Mouse (Mus musculus) intestine, postnatal 0 days (tissue): ENCODE measurements around the gene Gm20806. TPM values are rescaled to one million over a fixed set of nuclear protein-coding genes. Genes with fewer than 3 reads are reported as not detected.
"Not testable (repeated sequence)": the region's sequence is repeated elsewhere in the genome, so short reads cannot be mapped to it uniquely, and the experiment has no call there.

Experiments used
- ATAC-seq: fragments of 200-750 bp; cut with Nextera tagmentation; 2 replicates; pipeline ENCODE4 v1.8.0; 2017; ENCODE audit warnings: mild to moderate bottlenecking, moderate TSS enrichment, moderate library complexity
- H3K27ac ChIP-seq: fragments of 300-500 bp; sonication (generic); 2 replicates; pipeline ENCODE4 v1.5.1; 2014; ENCODE audit warnings: mild to moderate bottlenecking, low read depth, low read length, moderate library complexity
- H3K27me3 ChIP-seq: fragments of 300-500 bp; sonication (generic); replicated peaks from 2 replicates; pipeline ENCODE4 v1.6.1; 2014; ENCODE audit warnings: low read length, mixed read lengths; ENCODE audit not compliant: control insufficient read depth, insufficient read depth
- H3K36me3 ChIP-seq: fragments of 300-500 bp; sonication (generic); 2 replicates; pipeline ENCODE4 v1.6.1; 2014; ENCODE audit warnings: mild to moderate bottlenecking, moderate library complexity; ENCODE audit not compliant: control insufficient read depth, insufficient read depth
- H3K4me1 ChIP-seq: fragments of 300-500 bp; sonication (generic); replicated peaks from 2 replicates; pipeline ENCODE4 v1.6.1; 2014; ENCODE audit warnings: antibody characterized with exemption, low read length, mixed read lengths; ENCODE audit not compliant: control insufficient read depth, insufficient read depth
- H3K4me2 ChIP-seq: fragments of 300-500 bp; sonication (generic); replicated peaks from 2 replicates; pipeline ENCODE4 v1.6.1; 2014; ENCODE audit warnings: low read depth, mild to moderate bottlenecking, moderate library complexity
- H3K4me3 ChIP-seq: fragments of 300-500 bp; sonication (generic); 2 replicates; pipeline ENCODE4 v1.5.1; 2014; ENCODE audit warnings: low read depth, low read length
- H3K9ac ChIP-seq: fragments of 300-500 bp; sonication (generic); 2 replicates; pipeline ENCODE4 v1.6.1; 2014; ENCODE audit warnings: mild to moderate bottlenecking, low read depth, low read length
- H3K9me3 ChIP-seq: fragments of 300-500 bp; sonication (generic); 2 replicates; pipeline ENCODE4 v1.6.1; 2016; ENCODE audit warnings: mixed run types; ENCODE audit not compliant: control insufficient read depth
- WGBS: fragments of 180-500 bp; shearing (Covaris S2); extraction: QIAGEN DNeasy Blood & Tissue Kit; methylation state at CpG from one replicate; pipeline ENCODE4 v1.1.7; 2014; 5-methylcytosine and 5-hydroxymethylcytosine counted together
- polyA plus RNA-seq: library from polyadenylated mRNA; unstranded; fragments of >200 nt; fragmentation: Nextera tagmentation; extraction: Ambion mirVana; gene quantifications from 2 replicates; pipeline ENCODE4 v1.2.1, GENCODE M21; 2015

The Gm20806 gene
- polyA plus RNA-seq: not detected in 2 replicates

- H3K9ac ChIP-seq, H3K36me3 ChIP-seq, H3K9me3 ChIP-seq, H3K4me3 ChIP-seq, H3K4me2 ChIP-seq, H3K27me3 ChIP-seq, H3K4me1 ChIP-seq, ATAC-seq, H3K27ac ChIP-seq: not testable (repeated sequence)
- no CpG with 5 or more reads among the region's 4 CpGs for WGBS
Observed at GRCm38 (mm10) chrY:78837956-78838355, at the start of gene Gm20806. TSS of gene Gm20806 (minus strand) at chrY:78838056.
